Mouse (Mus musculus) adipocyte (in vitro differentiated cells): ENCODE results near the gene Ctr9.

ENCODE experiments used
- DNase-seq: peaks from one replicate; pipeline ENCODE4 v3.0.0-alpha.2; 2016; ENCODE audit warnings: low spot score

Gene Ctr9

DNA sequence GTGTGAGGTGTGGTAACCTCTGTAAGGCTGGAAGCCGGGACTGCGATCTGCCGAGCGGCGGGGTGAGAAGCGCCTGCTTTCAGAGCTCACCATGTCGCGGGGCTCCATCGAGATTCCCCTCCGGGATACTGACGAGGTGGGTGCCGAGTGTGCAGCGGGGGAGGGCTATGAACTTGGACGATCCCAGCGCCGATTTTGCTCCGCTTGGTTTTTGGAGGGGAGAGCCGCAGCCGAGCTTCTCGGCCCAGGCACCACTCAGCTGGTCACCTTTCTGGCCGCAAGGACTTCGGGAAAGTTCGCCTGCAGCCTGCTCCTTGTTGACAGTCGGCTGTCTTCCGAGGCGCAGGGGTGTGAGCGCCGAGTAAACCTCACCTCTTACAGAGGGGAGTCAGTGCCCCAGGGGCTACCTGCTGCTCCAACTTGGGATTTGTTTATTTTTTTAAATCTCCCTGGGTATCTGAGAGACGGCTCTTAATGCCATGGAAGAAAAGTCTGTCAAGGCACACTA is 349 bp downstream of the Ctr9 start:
- no peak for DNase-seq

DNA sequence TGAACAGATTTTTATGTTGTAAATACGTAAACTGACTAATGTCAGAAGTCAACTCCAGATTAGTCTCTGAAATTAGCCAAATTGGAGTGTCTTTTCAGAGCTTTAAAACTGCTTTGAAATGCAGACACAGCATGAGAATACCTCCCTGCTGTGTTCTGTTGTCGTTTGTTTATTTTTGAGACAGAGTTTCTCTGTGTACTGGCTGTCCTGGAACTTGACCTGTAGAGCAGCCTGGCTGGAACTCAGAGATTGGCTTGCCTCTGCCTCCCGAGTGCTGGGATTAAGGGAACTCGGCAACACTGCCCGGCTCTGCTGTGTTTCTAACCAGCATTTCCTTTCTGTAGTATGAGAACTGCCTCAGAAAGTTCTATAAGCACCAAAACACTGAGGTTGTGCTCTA is 20.2 kb downstream of the Ctr9 start:
- DNase-seq: no peak

DNA sequence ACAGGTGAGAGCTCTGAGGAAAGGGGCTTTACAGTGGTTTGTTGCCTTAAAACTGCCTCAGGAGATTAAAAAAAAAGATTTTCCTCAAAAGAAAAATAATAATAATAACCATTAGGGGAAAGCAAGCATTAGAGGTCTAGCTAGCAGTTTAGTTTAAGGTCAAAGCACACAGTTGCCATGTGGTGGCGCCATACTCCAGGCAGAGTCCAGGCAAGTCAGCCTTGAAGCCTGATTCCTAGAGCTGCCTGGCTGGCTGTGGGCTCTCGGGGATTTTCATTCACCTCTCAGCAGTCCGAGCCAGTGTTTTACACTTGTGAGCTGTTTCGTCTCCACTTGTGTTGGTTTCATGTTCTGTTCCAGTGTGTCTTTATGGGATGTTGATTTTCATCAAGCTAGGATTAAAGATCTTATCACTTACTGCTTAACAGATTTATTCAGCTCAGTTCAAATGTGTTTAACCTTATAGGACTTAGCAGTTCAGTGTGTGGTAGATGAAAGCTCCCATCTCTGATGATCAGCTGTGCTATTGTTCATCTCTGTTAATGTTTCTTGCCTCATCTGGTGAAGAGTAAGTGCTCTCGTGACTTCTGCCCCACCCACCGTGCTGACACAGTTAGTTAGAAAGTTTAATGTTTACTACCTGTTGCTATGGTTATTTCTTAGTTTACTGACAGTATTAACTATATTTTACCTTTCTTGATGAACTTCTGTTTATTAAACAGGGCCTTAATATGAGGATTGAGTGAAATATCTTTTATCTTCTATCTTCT is 21.1 kb downstream of the Ctr9 start:
- peak; percentile 57 for DNase-seq

DNA sequence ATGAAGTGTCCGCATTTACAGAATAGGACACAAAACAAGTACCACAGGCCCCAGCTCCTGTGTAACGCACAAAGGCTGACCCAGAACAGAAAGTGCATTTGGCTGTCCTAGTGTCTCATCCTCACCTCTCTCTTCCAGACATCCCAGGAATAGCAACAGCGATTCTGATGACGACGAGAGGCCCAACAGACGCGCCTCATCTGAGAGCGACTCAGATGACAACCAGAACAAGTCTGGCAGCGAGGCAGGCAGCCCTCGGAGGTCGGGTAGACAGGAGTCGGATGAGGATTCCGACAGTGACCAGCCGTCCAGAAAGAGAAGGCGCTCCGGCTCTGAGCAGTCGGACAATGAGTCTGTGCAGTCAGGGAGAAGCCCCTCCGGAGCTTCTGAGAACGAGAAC is 26.5 kb downstream of the Ctr9 start:
- no peak for DNase-seq

DNA sequence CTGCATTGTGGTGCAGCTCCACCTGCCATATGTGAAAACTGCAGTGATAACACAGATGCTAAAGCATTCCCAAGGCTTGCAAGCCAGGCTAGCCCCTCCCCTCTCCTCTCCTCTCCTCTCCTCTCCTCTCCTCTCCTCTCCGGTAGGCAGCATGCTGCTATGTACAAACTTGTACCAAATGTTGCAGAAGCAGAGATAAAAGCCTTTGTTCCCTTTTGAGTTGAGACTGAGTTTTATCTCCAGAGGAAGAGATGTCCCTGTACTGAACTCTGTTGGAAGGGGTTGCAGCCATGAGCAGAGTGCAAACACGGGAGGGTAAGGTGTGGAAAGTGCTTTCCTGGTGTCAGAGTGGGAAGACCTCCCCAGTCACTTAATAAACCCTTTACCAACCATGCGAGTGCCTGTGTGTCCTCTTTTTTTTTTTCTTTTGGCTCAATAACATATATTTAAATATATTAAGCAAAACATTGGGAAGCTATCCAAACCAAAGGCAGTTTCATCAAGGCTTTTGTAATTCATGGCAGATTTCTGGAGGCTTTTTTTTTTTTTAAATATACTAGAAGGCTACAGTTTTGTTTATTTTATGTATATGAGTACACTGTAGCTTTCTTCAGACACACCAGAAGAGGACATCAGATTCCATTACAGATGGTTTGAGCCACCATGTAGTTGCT is 27.4 kb downstream of the Ctr9 start:
- peak; percentile 20 for DNase-seq

DNA sequence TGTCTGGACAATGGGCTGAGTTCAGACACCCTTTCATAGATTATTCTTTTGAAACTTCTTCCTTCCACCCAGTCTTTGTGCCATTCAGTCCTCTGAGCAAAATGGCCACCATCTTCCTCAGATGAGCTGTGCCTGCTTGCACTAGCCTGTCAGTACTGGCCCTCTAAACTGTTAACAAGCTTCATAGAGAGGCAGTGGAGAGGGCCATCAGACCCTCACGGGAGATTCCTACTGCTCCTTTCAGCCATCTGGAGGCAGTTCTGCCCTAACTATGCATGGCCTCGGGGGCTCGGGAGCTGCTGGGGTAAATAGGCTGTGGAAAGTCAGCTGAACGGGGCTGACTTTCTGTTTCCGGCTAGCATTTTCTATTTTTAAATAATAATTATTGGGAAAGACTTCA is 30.8 kb downstream of the Ctr9 start:
- DNase-seq: no peak

DNA sequence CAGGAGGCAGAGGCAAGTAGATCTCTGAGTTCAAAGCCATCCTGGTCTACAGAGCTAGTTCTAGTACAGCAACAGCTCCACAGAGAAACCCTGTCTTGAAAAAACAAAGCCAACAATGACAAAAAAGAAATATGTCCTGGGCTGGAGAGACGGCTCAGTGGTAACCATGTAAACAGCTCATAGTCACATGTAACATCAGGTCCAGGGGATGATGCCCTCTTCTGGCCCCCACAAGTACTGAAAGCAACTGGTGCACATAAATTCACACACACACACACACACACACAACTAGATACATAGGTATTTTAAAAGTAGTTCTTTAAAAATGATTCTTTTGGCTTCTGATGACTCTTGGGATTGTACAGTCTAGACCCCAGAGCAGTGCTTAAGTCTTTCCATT is 34.2 kb downstream of the Ctr9 start:
- DNase-seq: no peak

DNA sequence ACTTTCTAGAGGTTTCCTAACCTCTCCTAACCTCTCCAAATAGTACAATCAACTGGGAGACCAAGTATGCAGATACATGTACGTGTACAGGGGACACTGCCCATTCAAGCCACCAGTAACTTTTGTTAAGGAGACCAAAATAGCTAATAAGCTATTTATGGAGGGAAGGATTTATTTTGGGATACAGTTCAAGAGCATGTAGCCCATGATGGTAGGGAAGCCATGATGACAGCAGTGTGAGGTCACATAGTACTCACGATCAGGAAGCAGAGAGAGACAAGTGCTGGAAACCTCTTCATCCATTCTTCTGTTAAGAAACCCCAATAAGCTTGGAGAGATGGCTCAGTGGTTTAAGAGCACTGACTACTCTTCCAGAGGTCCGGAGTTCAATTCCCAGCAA is 39.4 kb downstream of the Ctr9 start:
- DNase-seq: no peak

DNA sequence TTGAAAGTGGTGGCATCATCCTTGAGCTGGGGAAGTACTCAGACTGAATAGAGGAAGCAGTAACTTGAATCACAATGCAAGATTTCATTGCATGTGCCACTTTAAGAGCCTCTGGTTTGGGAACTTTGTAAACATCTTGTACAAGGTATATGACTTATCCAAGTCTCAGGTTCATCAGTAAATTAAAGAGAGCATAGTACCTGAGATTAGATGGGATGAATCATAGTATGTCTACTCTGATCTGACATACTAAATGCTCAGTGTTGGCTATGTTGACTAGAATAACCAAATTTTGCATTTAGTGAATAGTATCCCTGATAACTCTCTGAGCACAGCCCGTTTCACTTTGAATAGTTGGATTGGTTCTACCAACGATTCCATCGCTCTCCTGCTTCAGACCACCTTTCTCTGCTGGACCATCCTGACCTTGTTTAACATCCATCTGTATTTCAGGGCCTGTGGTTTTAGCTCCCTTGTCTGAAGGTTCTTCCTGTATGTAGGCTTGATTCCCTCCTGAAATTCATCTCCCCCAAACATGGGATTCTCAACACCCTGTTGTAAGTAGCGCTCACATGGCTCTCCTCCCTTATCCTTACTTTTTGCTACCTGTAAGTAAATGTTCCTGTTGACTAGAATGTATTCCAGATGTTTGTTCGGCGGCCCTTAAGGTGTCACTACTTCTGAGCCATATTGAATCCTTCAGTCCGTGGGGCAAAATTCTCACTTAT is 40.9 kb downstream of the Ctr9 start:
- no peak for DNase-seq

DNA sequence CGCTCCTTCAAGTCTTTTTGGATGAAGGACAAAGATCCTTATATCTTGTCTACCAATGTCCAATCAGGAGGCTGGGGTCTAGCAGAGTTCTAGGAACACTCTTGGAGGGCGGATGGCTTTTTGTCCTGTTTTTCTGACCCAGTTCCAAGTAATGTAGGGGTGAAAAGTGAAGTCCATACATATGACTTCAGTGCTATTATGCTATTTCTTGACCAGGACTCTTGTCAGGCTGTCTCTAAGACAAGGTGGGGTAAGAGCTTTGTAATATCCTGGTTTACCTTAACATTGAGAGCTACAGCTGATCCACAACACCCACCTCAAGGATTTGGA is 41.4 kb downstream of the Ctr9 start:
- no peak for DNase-seq

DNA sequence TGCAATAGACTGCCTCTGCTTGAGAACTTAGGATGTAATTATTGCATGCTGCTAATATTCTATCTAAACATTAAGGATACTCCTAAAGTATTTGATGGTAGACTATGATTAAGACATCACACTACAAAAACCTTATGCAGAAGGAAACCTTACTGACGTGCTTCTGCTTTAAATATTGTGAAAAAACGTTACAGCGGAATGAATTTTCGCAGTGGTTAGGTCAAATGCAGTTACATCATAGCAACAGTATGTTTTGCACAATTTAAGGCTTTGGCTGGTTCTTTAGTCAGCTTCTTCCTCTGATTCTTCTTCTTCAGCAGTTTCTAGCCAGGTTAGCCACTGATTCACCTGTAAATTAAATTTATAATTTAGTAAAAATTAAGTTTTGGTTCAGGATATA is 43.7 kb downstream of the Ctr9 start:
- no peak for DNase-seq

DNA sequence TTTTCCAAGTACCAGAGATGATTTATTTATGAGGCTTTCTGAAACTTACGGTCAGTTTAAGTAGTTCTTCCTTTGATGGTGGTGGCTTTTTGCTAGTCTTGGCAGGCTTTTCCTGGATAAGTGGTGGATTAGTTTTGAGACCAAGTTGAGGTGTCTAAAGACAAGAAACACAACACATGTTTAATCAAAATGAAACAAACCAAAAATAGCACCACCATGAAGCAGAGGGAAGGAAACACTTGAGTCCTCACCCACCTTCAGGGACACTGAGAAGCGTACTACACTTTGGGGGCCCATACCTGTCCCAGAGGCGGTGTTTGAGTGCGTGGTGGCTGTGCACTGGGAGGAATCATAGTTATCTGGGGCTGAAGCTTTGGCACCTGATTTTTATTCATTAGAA is 46.5 kb downstream of the Ctr9 start:
- no peak for DNase-seq

DNA sequence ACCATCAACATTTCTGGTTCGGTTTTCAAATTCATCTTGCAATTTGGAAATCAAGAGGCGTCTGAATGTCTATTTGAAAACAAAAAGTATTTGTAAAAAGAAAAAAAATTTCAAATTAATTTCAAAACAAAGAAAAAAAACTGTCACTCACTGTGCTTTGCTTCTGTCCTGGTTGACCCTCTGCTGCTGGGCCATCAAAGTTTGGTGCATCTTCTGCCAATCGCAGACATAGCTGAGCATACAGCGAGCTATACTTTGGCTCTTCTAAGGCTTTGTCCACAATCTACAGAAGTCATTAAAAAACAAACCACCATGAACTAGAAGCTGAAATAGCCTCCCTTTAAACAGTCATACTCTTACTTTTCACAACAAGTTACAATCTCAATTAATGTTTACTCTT is 49.5 kb downstream of the Ctr9 start:
- no peak for DNase-seq

DNA sequence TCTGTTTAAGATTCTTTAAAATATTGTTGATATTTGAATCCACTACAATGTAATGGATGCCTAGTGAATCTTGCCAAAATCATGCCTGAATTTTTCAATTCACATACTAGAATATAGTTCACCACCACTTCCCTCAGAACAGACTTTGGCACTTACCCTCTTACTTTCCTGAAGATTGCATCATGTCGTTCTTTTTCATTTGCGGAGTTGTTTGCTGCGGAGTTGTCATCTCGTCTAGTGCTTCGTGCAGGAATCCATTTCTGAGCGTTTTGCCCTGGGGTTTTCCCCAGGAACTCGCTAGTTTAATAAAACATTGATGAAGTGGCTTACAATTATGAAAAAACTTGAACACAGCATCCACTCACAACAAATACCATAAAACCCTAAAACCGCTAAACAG is 51.3 kb downstream of the Ctr9 start:
- DNase-seq: peak; percentile 67

DNA sequence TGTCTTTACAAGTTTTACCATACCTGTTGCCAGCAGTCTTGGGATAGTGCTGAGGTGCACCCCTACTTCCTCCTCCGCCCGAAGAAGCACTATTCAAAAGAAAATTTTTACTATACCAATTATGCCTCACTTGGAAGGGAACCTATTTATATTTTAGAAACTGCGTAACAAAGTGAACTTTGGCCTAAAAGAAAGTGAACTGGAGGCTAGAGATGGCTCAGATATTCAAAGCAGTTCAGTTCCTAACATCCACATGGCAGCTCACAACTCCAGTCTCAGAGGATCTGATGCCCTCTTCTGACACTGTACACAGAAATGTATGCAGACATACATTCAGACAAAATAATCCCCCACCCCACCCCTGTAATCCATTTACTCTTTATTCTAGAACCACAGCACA is 52.1 kb downstream of the Ctr9 start:
- DNase-seq: peak; percentile 22

DNA sequence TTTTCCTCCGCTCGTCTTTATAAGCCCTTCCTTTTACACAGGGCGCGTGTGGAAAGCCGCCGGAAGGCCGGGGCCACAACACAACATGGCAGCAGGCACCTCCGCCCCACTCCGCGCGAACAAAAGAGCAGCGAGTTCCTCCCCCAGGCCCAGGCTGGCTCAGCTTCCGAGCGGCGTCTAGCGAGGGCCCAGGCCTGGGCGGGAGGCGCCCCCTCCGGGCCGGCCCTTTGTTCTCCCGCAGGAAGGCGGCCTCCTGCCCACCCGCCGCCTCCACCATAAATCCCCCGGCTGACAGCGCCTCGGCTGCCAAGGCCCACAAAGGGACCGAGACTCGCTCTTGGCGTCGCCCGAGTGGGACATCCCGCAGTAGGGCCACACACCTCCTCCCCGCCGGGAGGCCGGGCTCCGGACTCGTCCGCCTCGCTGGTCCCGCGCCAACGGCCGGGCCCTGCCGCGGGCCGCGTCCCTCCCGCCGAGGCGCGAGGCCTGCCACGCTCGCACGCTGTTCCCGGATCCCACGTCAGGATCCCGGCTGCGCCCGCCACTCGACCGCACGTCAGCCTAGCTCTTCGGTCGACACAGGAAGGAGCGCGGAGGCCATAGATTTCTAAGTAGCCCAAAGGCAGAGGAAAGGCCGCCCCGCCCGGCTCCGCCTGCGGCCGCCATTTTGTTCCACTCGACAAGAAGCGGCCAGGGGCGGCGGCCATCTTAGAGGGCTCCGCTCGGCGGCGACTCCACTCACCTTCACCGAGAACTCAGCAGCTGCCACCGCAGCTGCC is 53.5 kb downstream of the Ctr9 start:
- DNase-seq: peak; percentile 81

DNA sequence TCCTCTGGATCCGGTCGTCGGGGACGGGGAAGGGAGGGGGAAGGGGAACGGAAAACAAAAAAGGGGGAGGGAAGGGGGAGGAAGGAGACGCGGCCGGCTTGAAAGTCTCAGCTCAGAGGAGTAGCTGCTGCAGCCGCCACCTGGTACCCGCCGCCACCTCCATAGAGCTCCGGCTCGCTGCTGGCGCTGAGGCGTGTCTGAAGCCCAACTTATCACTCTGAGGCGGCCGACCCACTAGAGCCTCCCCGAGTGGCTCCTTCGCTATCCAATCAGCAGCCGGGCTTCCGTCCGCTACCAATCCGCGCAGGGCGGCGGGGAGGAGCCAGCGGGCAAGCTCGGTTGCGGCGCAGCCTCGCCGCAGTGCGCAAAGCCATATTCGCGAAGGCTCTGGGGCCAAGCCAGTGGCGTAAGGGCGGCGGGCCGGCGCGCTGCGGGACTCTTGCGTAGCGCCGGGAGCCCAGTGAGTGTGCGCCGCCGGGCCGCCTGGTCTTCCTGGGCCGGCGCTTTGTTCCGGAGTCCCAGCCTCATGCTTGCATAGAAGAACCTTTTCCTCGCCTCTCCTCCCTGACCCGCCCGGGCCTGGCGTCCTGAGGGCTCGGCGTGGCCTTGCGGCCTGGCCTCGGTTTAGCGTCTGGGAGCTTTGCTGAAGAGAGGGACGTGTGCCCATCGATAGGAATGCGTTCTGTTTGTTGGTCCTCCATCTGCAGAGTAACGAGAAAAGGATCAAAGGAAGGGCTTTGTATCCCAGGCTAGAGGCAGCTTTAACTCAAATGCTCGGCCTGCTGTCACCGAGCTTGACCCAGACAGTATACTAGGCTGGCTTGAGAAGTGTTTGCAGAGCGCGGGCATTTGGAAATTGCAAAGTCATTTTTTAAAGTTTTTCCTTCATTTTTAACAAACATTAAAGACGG is 54.3 kb downstream of the Ctr9 start, which contains the start of gene Eif4g2:
Eif4g2 (minus strand) TSS at position 209 of the 911 bp plus-strand sequence.
- peak; percentile 94 for DNase-seq

DNA sequence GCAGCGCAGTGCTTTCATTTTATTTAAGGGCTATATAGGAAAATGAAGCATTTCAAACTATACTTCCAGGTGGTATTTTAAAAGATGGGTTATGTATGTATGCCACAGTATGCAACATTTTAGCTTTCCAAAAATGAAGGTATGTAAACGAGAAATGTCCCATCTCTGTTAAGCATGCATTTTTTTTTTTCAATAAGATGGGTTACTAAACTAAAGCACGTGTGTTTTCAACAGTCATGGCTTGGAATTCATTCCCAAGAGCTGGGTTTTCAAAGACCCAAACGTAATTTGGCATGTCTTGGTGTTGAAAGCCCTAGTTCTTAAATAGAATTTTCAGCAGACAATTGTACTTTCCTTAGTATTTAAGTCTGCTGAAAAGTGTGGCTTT is 55.0 kb downstream of the Ctr9 start:
- DNase-seq: no peak

DNA sequence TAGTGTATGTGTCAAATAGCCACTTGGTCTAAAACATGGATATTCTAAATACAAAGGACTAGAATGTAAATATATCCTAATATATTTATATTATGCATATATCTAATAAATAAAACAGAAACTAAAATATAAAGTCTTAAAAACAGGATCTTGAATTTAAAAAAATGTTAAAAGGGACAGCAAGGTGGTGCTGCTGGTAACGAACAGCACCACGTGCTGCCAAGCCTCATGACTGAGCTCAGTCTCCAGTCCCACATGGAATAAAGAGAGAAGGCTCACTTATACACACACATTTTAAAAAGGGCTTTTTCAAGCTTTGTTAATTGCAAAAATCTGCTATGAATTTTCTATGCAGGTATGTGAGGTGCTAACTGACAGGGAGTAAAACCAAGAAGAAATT is 55.7 kb downstream of the Ctr9 start:
- DNase-seq: no peak

DNA sequence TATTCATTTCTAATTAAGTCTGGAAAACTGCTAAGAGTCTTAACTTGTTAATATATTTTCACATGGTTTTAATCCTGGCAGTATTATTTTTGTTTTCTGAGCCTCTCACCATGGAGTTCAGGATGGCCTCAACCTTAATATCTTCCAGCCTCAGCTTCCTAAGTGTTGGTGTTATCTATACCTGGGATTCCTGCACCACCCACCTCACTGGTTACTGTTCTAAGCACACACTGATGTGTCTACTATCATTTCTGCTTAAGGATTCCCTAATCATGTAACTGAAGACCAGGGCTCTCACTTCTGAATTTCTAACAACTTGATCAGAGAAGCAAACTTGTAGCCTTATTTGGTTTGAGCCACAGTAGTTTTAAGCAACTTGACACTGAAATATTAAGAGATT is 56.4 kb downstream of the Ctr9 start:
- DNase-seq: no peak

DNA sequence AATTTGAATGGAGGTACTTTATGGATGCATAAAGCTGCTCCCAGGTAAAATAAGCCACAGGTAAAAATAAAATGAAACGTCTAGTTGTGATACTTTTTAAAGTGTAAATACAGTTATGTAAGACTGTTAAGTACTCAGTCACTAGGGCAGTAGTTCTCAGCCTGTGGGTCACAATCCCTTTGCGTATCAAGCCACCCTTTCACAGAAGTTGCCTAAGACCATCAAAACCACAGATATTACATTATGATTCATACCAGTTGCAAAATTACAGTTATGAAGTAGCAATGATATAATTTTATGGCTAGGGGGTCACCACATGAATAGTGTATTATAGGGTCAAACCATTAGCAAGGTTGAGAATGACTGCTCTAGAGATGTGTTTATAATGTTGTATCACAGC is 66.4 kb downstream of the Ctr9 start:
- DNase-seq: no peak
